Mouse (Mus musculus): ENCODE measurements at regions not wholly inside any gene's neighbourhood (a gene's known extent, or its start where the extent isn't known, plus 50 kb on each side); places are given as distances from the start of the nearest gene placed in this dataset.

DNA sequence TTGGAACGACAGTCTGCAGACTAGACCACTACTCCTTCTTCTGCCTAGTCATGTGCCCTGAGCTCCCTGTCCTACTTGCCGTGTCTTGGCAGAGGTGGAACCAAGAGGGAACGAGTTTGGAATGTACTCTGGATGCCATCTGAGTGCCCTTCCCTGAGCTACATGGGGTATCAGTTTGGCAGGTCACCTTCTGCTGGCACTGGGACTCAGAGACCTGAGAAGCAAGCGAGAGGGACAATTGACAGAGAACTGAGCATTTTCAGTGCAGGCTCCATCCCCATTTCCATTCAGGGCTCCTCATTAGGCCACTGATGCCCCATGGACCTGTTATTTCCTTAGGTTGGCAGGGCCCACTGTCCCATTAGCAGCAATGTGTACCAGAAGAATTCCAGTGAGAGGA is 61.5 kb upstream of the Zfp648 start:
- H3K9ac ChIP-seq (replicated peaks) = no peak overlapping the region
- H3K27ac ChIP-seq (replicated peaks) = no peak overlapping the region
- no peak overlapping the region for H3K4me2 ChIP-seq
- no peaks in the 10 kb centered on the region for H3K4me1 ChIP-seq
- no peaks in the 10 kb centered on the region for H3K9me3 ChIP-seq (replicated peaks)
- no peaks in the 10 kb centered on the region for H3K36me3 ChIP-seq
- no peak for ATAC-seq (ENCODE audit: low FRiP score)
- 77% methylated on average over 4 of the region's 4 CpGs for WGBS
- H3K27me3 ChIP-seq (replicated peaks) = no peaks in the 10 kb centered on the region
- H3K4me3 ChIP-seq (replicated peaks) = no peak overlapping the region

DNA sequence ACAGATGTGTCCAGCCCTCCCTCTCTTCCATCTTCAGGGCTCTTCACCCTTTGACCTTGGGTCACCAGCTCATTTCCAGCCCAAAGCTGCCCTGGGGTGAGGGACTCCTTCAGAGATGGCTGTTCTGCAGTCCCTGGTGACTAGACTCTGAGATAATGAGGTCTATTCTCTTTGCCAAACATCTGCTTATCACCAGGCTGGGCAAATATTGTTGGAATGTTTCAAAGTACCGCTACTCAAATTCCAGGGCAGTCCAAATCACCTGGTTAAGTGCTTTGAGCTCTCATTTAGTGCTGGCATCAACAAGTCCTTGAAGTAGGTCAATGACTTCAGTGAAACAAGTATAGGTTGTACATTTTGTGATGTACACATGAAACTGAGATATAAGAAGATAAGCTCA is 57.3 kb upstream of the Zfp648 start:
- H3K4me1 ChIP-seq = no peaks in the 10 kb centered on the region
- H3K9ac ChIP-seq (replicated peaks) = no peak overlapping the region
- no peaks in the 10 kb centered on the region for H3K27me3 ChIP-seq (replicated peaks)
- no peak overlapping the region for H3K4me2 ChIP-seq
- H3K36me3 ChIP-seq = no peaks in the 10 kb centered on the region
- H3K9me3 ChIP-seq (replicated peaks) = no peaks in the 10 kb centered on the region
- 82% methylated on average over 1 of the region's 1 CpGs for WGBS
- no peak for ATAC-seq (ENCODE audit: low FRiP score)
- no peak overlapping the region for H3K27ac ChIP-seq (replicated peaks)
- H3K4me3 ChIP-seq (replicated peaks) = no peak overlapping the region

DNA sequence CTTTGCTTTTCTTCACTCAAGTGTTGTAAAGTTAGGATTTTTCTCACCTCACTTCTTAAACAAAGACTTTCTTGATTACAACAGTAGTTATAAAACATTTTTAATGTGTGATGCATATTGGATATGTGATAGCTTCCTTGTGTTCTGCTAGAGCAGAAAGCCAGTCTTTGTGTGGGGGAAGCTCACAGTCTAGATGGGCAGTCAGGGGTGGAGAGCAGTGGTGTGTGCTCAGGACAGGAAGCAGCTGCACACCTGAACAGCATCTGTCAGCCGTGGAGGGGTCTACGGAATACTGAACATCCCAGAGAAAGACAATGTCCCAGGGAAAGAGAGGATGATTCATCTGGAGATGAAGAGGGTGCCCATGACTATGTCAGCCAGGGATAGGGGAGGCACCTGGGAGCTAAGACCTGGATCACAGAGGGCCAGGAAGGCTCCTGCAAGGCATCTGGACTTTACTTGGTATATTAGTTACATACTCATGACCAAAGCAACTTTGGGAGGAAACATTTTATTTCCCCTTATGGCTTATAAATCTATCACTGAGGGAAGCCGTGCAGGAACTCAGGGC is 53.9 kb upstream of the Zfp648 start:
- Histone ChIP-seq H3K9me3 (replicated peaks) (no peaks in the 10 kb centered on the region), H3K27ac (replicated peaks) (no peak overlapping the region), H3K4me2 (no peak overlapping the region), H3K36me3 (no peaks in the 10 kb centered on the region), H3K4me3 (replicated peaks) (no peak overlapping the region), H3K9ac (replicated peaks) (no peak overlapping the region), H3K27me3 (replicated peaks) (no peaks in the 10 kb centered on the region), H3K4me1 (peaks cover 15% of the 10 kb centered on the region)
- WGBS = 92% methylated on average over 3 of the region's 3 CpGs
- ATAC-seq (ENCODE audit: low FRiP score) = no peak

DNA sequence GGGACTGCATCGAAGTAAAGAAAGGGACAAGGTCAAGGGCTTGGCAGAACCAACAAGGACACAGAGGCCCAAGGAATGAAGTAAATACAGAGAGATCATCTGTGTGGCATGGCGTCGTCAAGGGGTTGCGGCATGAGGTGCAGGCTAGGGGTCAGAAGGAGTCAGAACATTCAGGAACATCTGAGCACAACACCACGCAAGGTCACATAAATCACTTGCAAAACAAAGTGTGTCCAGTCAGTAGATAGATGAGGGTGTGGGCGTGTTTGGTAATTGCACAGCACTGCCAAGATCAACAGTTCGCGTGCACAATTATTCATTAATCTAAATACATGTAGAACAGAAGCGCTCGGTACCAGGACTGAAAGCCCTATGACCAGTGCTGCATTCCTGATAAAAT is 52.0 kb upstream of the Zfp648 start:
- Histone ChIP-seq H3K9me3 (replicated peaks) (no peaks in the 10 kb centered on the region), H3K36me3 (no peaks in the 10 kb centered on the region), H3K9ac (replicated peaks) (no peak overlapping the region), H3K27ac (replicated peaks) (no peak overlapping the region), H3K4me3 (replicated peaks) (no peak overlapping the region), H3K4me1 (peaks cover 15% of the 10 kb centered on the region), H3K4me2 (no peak overlapping the region), H3K27me3 (replicated peaks) (no peaks in the 10 kb centered on the region)
- 0 out of 2 replicates have a peak, but pooled peaks have one; percentile 14 for ATAC-seq (ENCODE audit: low FRiP score)
- 81% methylated on average over 10 of the region's 10 CpGs for WGBS

DNA sequence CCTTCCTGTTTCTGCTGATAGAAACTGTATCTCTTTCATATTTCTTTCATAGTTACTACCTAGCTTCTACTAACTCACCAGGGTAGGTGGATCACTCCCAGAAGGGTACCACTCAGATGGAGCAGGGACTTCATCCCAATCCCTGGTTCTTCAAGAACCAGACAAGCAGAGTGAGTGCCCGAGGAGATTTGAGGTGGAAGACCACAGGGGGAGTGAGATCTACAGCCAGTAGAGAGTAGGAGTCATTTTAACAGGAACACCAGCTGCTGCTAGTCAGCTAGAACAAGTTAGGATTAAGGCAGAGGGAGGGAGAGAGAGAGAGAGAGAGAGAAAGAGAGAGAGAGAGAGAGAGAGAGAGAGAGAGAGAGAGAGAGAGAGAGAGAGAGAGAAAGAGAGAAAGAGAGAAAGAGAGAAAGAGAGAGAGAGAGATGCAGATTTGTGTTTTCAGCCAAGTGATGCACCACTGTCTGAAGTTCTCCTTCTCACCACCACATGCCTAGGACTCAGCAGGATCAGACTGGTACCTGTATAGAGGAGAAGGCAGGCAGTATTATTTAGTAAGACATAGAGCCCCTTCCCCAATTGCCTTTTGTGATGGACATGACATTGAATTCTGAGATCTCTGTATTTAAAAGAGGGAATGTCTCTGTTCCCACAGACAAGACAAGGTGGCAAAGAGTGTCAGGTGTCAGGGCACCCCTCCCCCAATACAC is 51.4 kb upstream of the Zfp648 start:
- H3K27me3 ChIP-seq (replicated peaks) = no peaks in the 10 kb centered on the region
- peaks cover 15% of the 10 kb centered on the region for H3K4me1 ChIP-seq
- H3K36me3 ChIP-seq = no peaks in the 10 kb centered on the region
- no peak overlapping the region for H3K9ac ChIP-seq (replicated peaks)
- ATAC-seq (ENCODE audit: low FRiP score) = peak; percentile 46; the same call in 1 of the 2 replicates
- 57% methylated on average over 1 of the region's 1 CpGs for WGBS
- no peak overlapping the region for H3K4me3 ChIP-seq (replicated peaks)
- H3K4me2 ChIP-seq = no peak overlapping the region
- peak overlapping the region; percentile 79 for H3K27ac ChIP-seq (replicated peaks)
- H3K9me3 ChIP-seq (replicated peaks) = no peaks in the 10 kb centered on the region

DNA sequence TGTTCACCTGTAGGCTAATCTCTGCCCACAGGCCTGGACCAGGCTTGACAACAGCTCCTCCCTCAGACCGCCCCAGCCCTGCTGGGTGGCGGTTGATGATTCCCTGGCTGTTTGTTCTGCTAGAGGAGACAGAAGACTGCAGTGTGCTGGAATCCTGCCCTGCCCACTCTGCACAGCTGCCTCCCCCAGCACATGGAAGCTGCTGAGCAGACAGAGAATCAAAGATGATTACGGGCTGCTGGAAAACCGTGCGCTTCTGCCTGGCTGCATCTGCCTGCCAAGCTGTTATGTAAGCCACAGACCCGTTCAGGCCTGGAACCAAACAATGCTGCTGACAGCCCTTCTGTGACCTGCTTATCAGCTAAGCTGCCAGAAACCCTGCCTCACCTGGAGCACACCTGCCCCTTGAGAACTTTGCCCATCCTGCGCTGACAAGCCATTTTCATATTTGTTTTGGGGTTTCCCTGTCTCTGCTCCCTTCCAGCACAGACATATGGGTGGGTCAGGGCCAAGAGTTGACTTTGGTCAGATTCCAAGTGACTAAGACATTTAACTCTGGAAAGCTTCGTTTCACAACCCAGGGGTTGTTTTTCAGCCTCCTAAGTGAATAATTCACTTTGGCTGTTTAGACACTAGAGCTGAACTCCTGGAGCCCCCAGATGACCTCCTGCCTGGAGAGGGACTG is 50.7 kb upstream of the Zfp648 start:
- H3K9me3 ChIP-seq (replicated peaks) = no peaks in the 10 kb centered on the region
- peaks cover 15% of the 10 kb centered on the region for H3K4me1 ChIP-seq
- H3K9ac ChIP-seq (replicated peaks) = no peak overlapping the region
- no peaks in the 10 kb centered on the region for H3K36me3 ChIP-seq
- no peaks in the 10 kb centered on the region for H3K27me3 ChIP-seq (replicated peaks)
- ATAC-seq (ENCODE audit: low FRiP score) = peak; percentile 91
- no peak overlapping the region for H3K4me3 ChIP-seq (replicated peaks)
- H3K4me2 ChIP-seq = peak overlapping the region; percentile 15; the same call in 1 of the 2 replicates
- H3K27ac ChIP-seq (replicated peaks) = peak overlapping the region; percentile 79
- WGBS = 18% methylated on average over 8 of the region's 8 CpGs

Measured in neural tube, embryonic 15.5 days (tissue).